Mouse (Mus musculus): ENCODE results near the gene 4933415A04Rik. TPM values are rescaled to one million over a fixed set of nuclear protein-coding genes. Genes with fewer than 3 reads are reported as not detected.

The 4933415A04Rik gene
- polyA plus RNA-seq, 1 experiment: 0.05 TPM

DNA sequence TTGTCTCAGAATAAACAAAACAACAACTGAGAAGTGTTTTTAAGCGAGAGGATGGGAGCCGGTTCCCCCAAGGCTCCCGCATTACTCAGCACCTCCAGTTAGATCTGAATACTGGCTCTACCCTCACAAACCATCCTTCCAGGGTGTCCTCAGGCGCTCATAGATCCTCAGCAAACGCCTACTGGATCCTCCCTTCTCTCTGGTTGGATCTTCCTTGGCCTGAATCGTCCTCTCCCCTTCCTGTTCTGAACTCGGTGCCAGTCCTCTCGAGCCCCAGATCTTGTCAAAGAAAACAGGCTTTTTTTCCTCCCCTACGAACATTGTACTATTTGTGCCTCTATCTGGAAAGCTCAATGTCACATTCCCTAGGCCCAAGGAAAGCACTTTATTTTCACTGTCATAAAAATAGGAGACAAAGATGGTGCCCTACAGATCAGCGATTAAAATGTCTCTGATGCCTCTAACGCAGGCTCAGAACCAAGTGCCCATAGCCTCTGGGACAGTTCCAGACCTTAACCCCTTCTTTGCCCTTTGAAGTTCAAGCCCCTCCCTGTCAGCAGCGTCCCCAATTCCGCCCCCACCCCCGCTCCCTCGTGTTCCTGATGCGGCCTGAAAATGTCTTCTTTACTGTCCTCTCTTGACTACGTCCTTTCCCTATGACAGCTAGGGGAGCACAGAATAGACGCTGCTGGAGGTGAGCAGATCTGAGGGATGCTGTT is 40.2 kb downstream of the 4933415A04Rik start:
- H3K27ac ChIP-seq (ENCODE audit: insufficient read depth, low read length): no peak overlapping the region
- no peak overlapping the region for H3K4me3 ChIP-seq (ENCODE audit: extremely low read depth, insufficient read depth, insufficient read length)
- H3K36me3 ChIP-seq (ENCODE audit: control insufficient read depth, insufficient read depth, low read length): no peaks in the 10 kb centered on the region
- DNase-seq (ENCODE audit: low read depth in 1 of 2, low spot score in 2 of 2): no peak
- WGBS: 78% methylated on average over 18 of the region's 18 CpGs
- no peak for TF ChIP-seq POLR2A (IDR thresholded peaks at IDR 0.05; ENCODE audit: low read depth, low read length)
- TF ChIP-seq CTCF (IDR thresholded peaks at IDR 0.05; ENCODE audit: extremely low read depth, insufficient read depth, insufficient read length, insufficient replicate concordance): no peak
- no peaks in the 10 kb centered on the region for H3K27me3 ChIP-seq (ENCODE audit: control insufficient read depth, insufficient read depth, low read length)
- no peaks in the 10 kb centered on the region for H3K4me1 ChIP-seq (ENCODE audit: control insufficient read depth, insufficient read depth, insufficient read length)

- Histone ChIP-seq H3K27ac (ENCODE audit: insufficient read depth, low read length) (no peak overlapping the region), H3K4me1 (ENCODE audit: control insufficient read depth, insufficient read depth, insufficient read length) (no peaks in the 10 kb centered on the region)
- no peak for DNase-seq (ENCODE audit: low read depth in 1 of 2, low spot score in 2 of 2)
Measured at GRCm38 (mm10) chr11:43631645-43632044, 44.8 kb downstream of the 4933415A04Rik start.

DNA sequence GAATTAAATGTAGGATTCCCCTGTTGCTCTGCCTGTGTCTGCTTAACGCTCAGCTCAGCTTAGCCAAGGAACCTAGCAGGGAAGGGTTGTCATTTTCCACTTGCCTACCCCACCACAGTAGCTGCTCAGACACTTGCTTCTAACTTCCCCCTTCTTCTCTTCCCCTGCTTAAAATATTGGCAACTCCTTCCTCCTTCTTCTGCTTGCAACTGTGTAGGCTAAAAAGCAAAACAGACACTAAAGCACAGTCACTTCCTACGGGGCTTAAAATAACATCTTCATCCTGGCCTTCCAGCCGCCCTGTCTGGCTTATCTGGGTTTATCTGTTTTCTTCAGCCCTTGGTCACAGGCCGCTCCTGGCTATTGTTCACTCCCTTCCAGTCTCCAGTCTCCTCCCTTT is 45.7 kb downstream of the 4933415A04Rik start:
- whole genome bisulfite sequencing: 17% methylated on average over 4 of the region's 4 CpGs
- H3K27me3 ChIP-seq (ENCODE audit: control insufficient read depth, insufficient read depth, low read length): no peaks in the 10 kb centered on the region
- TF ChIP-seq POLR2A (IDR thresholded peaks at IDR 0.05; ENCODE audit: low read depth, low read length) (no peak), CTCF (IDR thresholded peaks at IDR 0.05; ENCODE audit: extremely low read depth, insufficient read depth, insufficient read length, insufficient replicate concordance) (no peak)
- no peaks in the 10 kb centered on the region for H3K36me3 ChIP-seq (ENCODE audit: control insufficient read depth, insufficient read depth, low read length)
- H3K4me1 ChIP-seq (ENCODE audit: control insufficient read depth, insufficient read depth, insufficient read length): no peaks in the 10 kb centered on the region
- no peak overlapping the region for H3K4me3 ChIP-seq (ENCODE audit: extremely low read depth, insufficient read depth, insufficient read length)
- H3K27ac ChIP-seq (ENCODE audit: insufficient read depth, low read length): no peak overlapping the region
- DNase-seq (ENCODE audit: low read depth in 1 of 2, low spot score in 2 of 2): no peak

More at GRCm38 (mm10) chr11:43631645-43632044, 44.8 kb downstream of the 4933415A04Rik start:
- H3K27me3 ChIP-seq (ENCODE audit: control insufficient read depth, insufficient read depth, low read length): no peaks in the 10 kb centered on the region
- no peak overlapping the region for H3K4me3 ChIP-seq (ENCODE audit: extremely low read depth, insufficient read depth, insufficient read length)
- H3K36me3 ChIP-seq (ENCODE audit: control insufficient read depth, insufficient read depth, low read length): no peaks in the 10 kb centered on the region
- no peak for TF ChIP-seq CTCF (IDR thresholded peaks at IDR 0.05; ENCODE audit: extremely low read depth, insufficient read depth, insufficient read length, insufficient replicate concordance)
- no peak for TF ChIP-seq POLR2A (IDR thresholded peaks at IDR 0.05; ENCODE audit: low read depth, low read length)
- WGBS: 91% methylated on average over 9 of the region's 9 CpGs

DNA sequence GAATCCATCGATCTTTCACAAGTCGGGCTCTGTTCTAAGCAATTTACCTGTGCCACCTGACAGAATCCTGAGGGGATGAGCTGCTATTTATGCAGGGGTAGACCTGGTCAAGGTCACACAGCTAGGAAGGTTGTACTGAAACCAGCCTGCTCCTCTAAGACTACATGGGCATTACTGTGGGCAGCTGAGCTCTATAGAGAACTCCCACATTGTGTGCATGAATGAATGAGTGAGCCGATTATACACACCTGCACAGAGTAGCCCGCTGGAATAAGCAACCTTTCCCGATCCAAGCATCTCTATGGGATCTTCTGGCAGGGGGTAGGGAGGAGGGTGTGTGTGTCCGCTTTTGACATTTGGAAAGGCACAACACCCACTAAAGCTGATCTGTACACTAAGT is 46.3 kb downstream of the 4933415A04Rik start:
- Histone ChIP-seq H3K4me3 (ENCODE audit: extremely low read depth, insufficient read depth, insufficient read length) (no peak overlapping the region), H3K36me3 (ENCODE audit: control insufficient read depth, insufficient read depth, low read length) (no peaks in the 10 kb centered on the region), H3K27ac (ENCODE audit: insufficient read depth, low read length) (no peak overlapping the region), H3K4me1 (ENCODE audit: control insufficient read depth, insufficient read depth, insufficient read length) (no peaks in the 10 kb centered on the region), H3K27me3 (ENCODE audit: control insufficient read depth, insufficient read depth, low read length) (no peaks in the 10 kb centered on the region)
- TF ChIP-seq CTCF (IDR thresholded peaks at IDR 0.05; ENCODE audit: extremely low read depth, insufficient read depth, insufficient read length, insufficient replicate concordance) (no peak), POLR2A (IDR thresholded peaks at IDR 0.05; ENCODE audit: low read depth, low read length) (no peak)
- WGBS: 55% methylated on average over 6 of the region's 6 CpGs
- no peak for DNase-seq (ENCODE audit: low read depth in 1 of 2, low spot score in 2 of 2)

DNA sequence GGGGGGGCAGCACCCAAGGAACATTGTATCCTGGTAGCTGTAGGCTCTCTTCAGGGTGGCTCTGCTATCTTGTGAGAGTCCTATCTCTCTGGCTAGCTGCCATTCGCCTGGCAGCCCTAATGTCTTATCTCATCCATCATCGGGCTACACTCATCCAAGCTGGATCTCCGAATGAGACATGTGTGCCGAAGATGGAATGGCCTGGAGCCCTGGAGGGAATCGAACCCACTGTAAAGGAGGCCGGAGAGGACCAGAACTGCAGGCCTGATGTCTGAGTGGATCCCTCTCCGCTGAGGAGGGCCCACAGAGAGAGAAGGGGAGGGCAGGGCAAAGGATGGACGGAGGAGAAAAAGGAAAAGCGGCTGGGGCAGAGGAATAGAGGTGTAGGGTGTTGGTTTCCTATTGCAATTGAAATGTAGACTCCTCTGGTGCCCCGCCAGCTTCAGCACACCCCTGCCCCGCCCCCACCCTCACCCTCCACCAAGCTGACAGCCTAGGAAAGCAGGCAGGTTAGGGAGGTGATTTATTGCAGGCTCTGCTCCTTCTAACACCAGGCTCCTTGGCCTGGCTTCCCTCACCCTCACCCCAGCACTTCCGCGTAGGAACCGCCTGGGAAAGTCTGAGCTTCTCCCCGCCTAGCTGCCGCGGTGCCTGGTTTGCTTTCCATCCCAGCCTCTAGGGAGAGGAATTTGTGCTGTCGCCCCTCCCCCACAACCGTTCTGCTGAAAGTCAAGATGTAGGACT is 47.0 kb downstream of the 4933415A04Rik start:
- no peaks in the 10 kb centered on the region for H3K27me3 ChIP-seq (ENCODE audit: control insufficient read depth, insufficient read depth, low read length)
- WGBS: 35% methylated on average over 19 of the region's 19 CpGs
- H3K36me3 ChIP-seq (ENCODE audit: control insufficient read depth, insufficient read depth, low read length): no peaks in the 10 kb centered on the region
- no peak overlapping the region for H3K4me3 ChIP-seq (ENCODE audit: extremely low read depth, insufficient read depth, insufficient read length)
- TF ChIP-seq CTCF (IDR thresholded peaks at IDR 0.05; ENCODE audit: extremely low read depth, insufficient read depth, insufficient read length, insufficient replicate concordance): no peak
- no peak for DNase-seq (ENCODE audit: low read depth in 1 of 2, low spot score in 2 of 2)
- no peaks in the 10 kb centered on the region for H3K4me1 ChIP-seq (ENCODE audit: control insufficient read depth, insufficient read depth, insufficient read length)
- no peak overlapping the region for H3K27ac ChIP-seq (ENCODE audit: insufficient read depth, low read length)

- Histone ChIP-seq H3K36me3 (ENCODE audit: control insufficient read depth, insufficient read depth, low read length) (no peaks in the 10 kb centered on the region), H3K4me3 (ENCODE audit: extremely low read depth, insufficient read depth, insufficient read length) (no peak overlapping the region), H3K27ac (ENCODE audit: insufficient read depth, low read length) (no peak overlapping the region), H3K27me3 (ENCODE audit: control insufficient read depth, insufficient read depth, low read length) (no peaks in the 10 kb centered on the region), H3K4me1 (ENCODE audit: control insufficient read depth, insufficient read depth, insufficient read length) (no peaks in the 10 kb centered on the region)
- WGBS: 73% methylated on average over 4 of the region's 4 CpGs
- TF ChIP-seq CTCF (IDR thresholded peaks at IDR 0.05; ENCODE audit: extremely low read depth, insufficient read depth, insufficient read length, insufficient replicate concordance): no peak
- TF ChIP-seq POLR2A (IDR thresholded peaks at IDR 0.05; ENCODE audit: low read depth, low read length): no peak
- no peak for DNase-seq (ENCODE audit: low read depth in 1 of 2, low spot score in 2 of 2)
Measured at GRCm38 (mm10) chr11:43636761-43637160, 49.9 kb downstream of the 4933415A04Rik start.

GRCm38 (mm10) chr11:43638486-43638885 is 51.6 kb downstream of the 4933415A04Rik start:
- TF ChIP-seq CTCF (IDR thresholded peaks at IDR 0.05; ENCODE audit: extremely low read depth, insufficient read depth, insufficient read length, insufficient replicate concordance): no peak
- no peak for TF ChIP-seq POLR2A (IDR thresholded peaks at IDR 0.05; ENCODE audit: low read depth, low read length)
- Histone ChIP-seq H3K27ac (ENCODE audit: insufficient read depth, low read length) (no peak overlapping the region), H3K4me1 (ENCODE audit: control insufficient read depth, insufficient read depth, insufficient read length) (no peaks in the 10 kb centered on the region), H3K4me3 (ENCODE audit: extremely low read depth, insufficient read depth, insufficient read length) (no peak overlapping the region), H3K36me3 (ENCODE audit: control insufficient read depth, insufficient read depth, low read length) (no peaks in the 10 kb centered on the region), H3K27me3 (ENCODE audit: control insufficient read depth, insufficient read depth, low read length) (no peaks in the 10 kb centered on the region)
- no peak for DNase-seq (ENCODE audit: low read depth in 1 of 2, low spot score in 2 of 2)
- WGBS: 93% methylated on average over 3 of the region's 3 CpGs

Other genes starting within 250 kb of the 4933415A04Rik start
- 11.4 and 15.6 TPM in 2 replicates for gene Pttg1, start 160.8 kb upstream of the 4933415A04Rik start, polyA plus RNA-seq (2012; rRNA removed)
- gene Slu7, start 153.3 kb upstream of the 4933415A04Rik start, polyA plus RNA-seq (2012; rRNA removed): 2.3 and 3.1 TPM in 2 replicates
- 1.6 and 2.5 TPM in 2 replicates for gene C1qtnf2, start 112.8 kb upstream of the 4933415A04Rik start, polyA plus RNA-seq (2012; rRNA removed)
- gene Ccnjl, start 58.3 kb upstream of the 4933415A04Rik start, polyA plus RNA-seq (2012; rRNA removed): 0.88 and 1.4 TPM in 2 replicates
- gene Fabp6, start 14.5 kb downstream of the 4933415A04Rik start, polyA plus RNA-seq (2012; rRNA removed): not detected in 2 replicates
- 13.4 and 16.0 TPM in 2 replicates for gene Pwwp2a, start 95.0 kb downstream of the 4933415A04Rik start, polyA plus RNA-seq (2012; rRNA removed)
- 4.4 and 4.9 TPM in 2 replicates for gene Ttc1, start 161.0 kb downstream of the 4933415A04Rik start, polyA plus RNA-seq (2012; rRNA removed)